Mouse (Mus musculus) bone marrow macrophage, adult 2 months (primary cell): ENCODE measurements at regions not wholly inside any gene's neighbourhood (a gene's known extent, or its start where the extent isn't known, plus 50 kb on each side); places are given as distances from the start of the nearest gene placed in this dataset.

ENCODE experiments used
- CTCF ChIP-seq: IDR thresholded peaks from 2 replicates; pipeline ENCODE4 v1.5.1; 2012; ENCODE audit warnings: low read depth, mild to moderate bottlenecking, low read length, moderate library complexity
- POLR2A ChIP-seq: IDR thresholded peaks from 2 replicates; pipeline ENCODE4 v1.6.1; 2012; ENCODE audit warnings: mild to moderate bottlenecking, low read depth, low read length, borderline replicate concordance

GRCm38 (mm10) chr13:97503391-97503790 is 257.0 kb downstream of the Gm10260 start:
- no peak for TF ChIP-seq POLR2A
- no peak for TF ChIP-seq CTCF
